Mouse (Mus musculus): ENCODE results near the gene Dock4.

GRCm38 (mm10) chr12:40498250-40498671 is 52.5 kb downstream of the Dock4 start:
- TF ChIP-seq CTCF (IDR thresholded peaks at IDR 0.05; ENCODE audit: extremely low read depth, insufficient read depth, low read length): no peak
- no peak for TF ChIP-seq POLR2A (IDR thresholded peaks at IDR 0.05; ENCODE audit: extremely low read depth, insufficient read depth, low read length)

All from cortical plate, adult 2 months (tissue).